Mouse (Mus musculus) G1E (cell line): ENCODE measurements around the gene Dicer1. TPM values are rescaled to one million over a fixed set of nuclear protein-coding genes. Genes with fewer than 3 reads are reported as not detected.

Experiments
- ATAC-seq: 2 replicates; pipeline ENCODE4 v1.8.0; 2016; ENCODE audit warnings: mild to moderate bottlenecking; ENCODE audit not compliant: insufficient number of reproducible peaks, poor library complexity, low FRiP score, severe bottlenecking; ENCODE audit errors: extremely low read depth
- DNase-seq: peaks from one replicate; pipeline ENCODE4 v3.0.0; 2012; ENCODE audit warnings: low spot score
- H3K27me3 ChIP-seq: 2 replicates; pipeline ENCODE4 v1.6.1; 2012; ENCODE audit warnings: mild to moderate bottlenecking, low read length, inconsistent platforms; ENCODE audit not compliant: insufficient read depth
- H3K36me3 ChIP-seq: replicated peaks from 2 replicates; pipeline ENCODE3; 2012; ENCODE audit warnings: mild to moderate bottlenecking, inconsistent platforms
- H3K4me1 ChIP-seq: 2 replicates; pipeline ENCODE4 v1.6.1; 2012; ENCODE audit warnings: low read depth, low read length, inconsistent platforms, mixed read lengths; ENCODE audit not compliant: insufficient read depth
- H3K4me3 ChIP-seq: 2 replicates; pipeline ENCODE4 v1.5.1; 2012; ENCODE audit warnings: low read depth, mild to moderate bottlenecking, inconsistent platforms, low read length, moderate library complexity, mixed read lengths
- H3K9me3 ChIP-seq: replicated peaks from 2 replicates; pipeline ENCODE4 v1.6.1; 2012; ENCODE audit warnings: inconsistent platforms
- CTCF ChIP-seq: IDR thresholded peaks from 2 replicates; pipeline ENCODE4 v1.5.1; 2012; ENCODE audit warnings: low read depth, low read length, inconsistent platforms, mixed read lengths
- GATA1 ChIP-seq: IDR thresholded peaks from 2 replicates; pipeline ENCODE4 v1.6.1; 2012; ENCODE audit warnings: borderline replicate concordance, low read length, inconsistent platforms, mixed read lengths
- GATA2 ChIP-seq: IDR thresholded peaks from 2 replicates; pipeline ENCODE4 v1.6.1; 2012; ENCODE audit warnings: low read depth, low read length, inconsistent platforms, borderline replicate concordance
- POLR2AphosphoS5 ChIP-seq: IDR thresholded peaks from 2 replicates; pipeline ENCODE4 v1.6.1; 2012; ENCODE audit warnings: low read depth, low read length, inconsistent platforms; ENCODE audit not compliant: insufficient replicate concordance
- TAL1 ChIP-seq: conservative IDR thresholded peaks from 2 replicates; pipeline ENCODE4 v1.6.1; 2012; ENCODE audit warnings: low read depth, low read length, inconsistent platforms, mixed read lengths
- polyA plus RNA-seq: library from polyadenylated mRNA; stranded (reverse); fragments of >175 nt; gene quantifications from 2 replicates; pipeline ENCODE4 v1.2.3, GENCODE M21; 2012
- total RNA-seq, 2 experiments: library from RNA; stranded (forward) in 1 of 2; stranded (reverse) in 1 of 2; fragments of 200-1000 nt in 1 of 2; fragments of >200 nt in 1 of 2; fragmentation: Nextera tagmentation in 1 of 2; gene quantifications; 2 replicates each; pipeline ENCODE4 v1.2.3; 2014 to 2017

The Dicer1 gene
- total and polyA plus RNA-seq, 3 experiments, result 16.2 to 136 (median 55.4) TPM

GRCm38 (mm10) chr12:104688870-104689269, 62.9 kb downstream of the Dicer1 start:
- Histone ChIP-seq H3K4me3 (no peak overlapping the region), H3K4me1 (no peaks in the 10 kb centered on the region; the same call in none of the 2 replicates), H3K27me3 (peaks cover 3% of the 10 kb centered on the region; the same call in 1 of the 2 replicates), H3K9me3 (no peaks in the 10 kb centered on the region), H3K36me3 (peaks cover 69% of the 10 kb centered on the region)
- DNase-seq, result no peak
- ATAC-seq, result no peak
- no peak for TF ChIP-seq POLR2AphosphoS5
- TF ChIP-seq GATA2, result no peak
- no peak for TF ChIP-seq TAL1
- TF ChIP-seq GATA1, result no peak
- no peak for TF ChIP-seq CTCF

- H3K27me3 ChIP-seq, result peaks cover 3% of the 10 kb centered on the region; the same call in 1 of the 2 replicates
- peaks cover 25% of the 10 kb centered on the region for H3K36me3 ChIP-seq
- DNase-seq (no peak), ATAC-seq (no peak)
- H3K9me3 ChIP-seq, result no peaks in the 10 kb centered on the region
- H3K4me1 ChIP-seq, result no peaks in the 10 kb centered on the region
- no peak for TF ChIP-seq TAL1
- TF ChIP-seq GATA2, result no peak
- no peak for TF ChIP-seq POLR2AphosphoS5
- no peak for TF ChIP-seq CTCF
- TF ChIP-seq GATA1, result no peak
- H3K4me3 ChIP-seq, result no peak overlapping the region
These were observed 67.3 kb downstream of the Dicer1 start for GRCm38 (mm10) chr12:104684411-104684931.

GRCm38 (mm10) chr12:104679819-104680132, 72.0 kb downstream of the Dicer1 start:
- no peak for TF ChIP-seq TAL1
- no peak for TF ChIP-seq CTCF
- no peak for TF ChIP-seq GATA2
- TF ChIP-seq POLR2AphosphoS5, result no peak
- no peak for TF ChIP-seq GATA1
- H3K4me3 ChIP-seq, result no peak overlapping the region
- ATAC-seq, result no peak
- H3K4me1 ChIP-seq, result peaks cover 5% of the 10 kb centered on the region
- H3K36me3 ChIP-seq, result no peaks in the 10 kb centered on the region
- H3K27me3 ChIP-seq, result peaks cover 3% of the 10 kb centered on the region; the same call in 1 of the 2 replicates
- no peak for DNase-seq
- peaks cover 25% of the 10 kb centered on the region for H3K9me3 ChIP-seq

GRCm38 (mm10) chr12:104679121-104679818, 72.5 kb downstream of the Dicer1 start:
- peaks cover 26% of the 10 kb centered on the region for H3K9me3 ChIP-seq
- no peak for DNase-seq
- H3K4me1 ChIP-seq, result peaks cover 5% of the 10 kb centered on the region
- H3K27me3 ChIP-seq, result no peaks in the 10 kb centered on the region
- no peak overlapping the region for H3K4me3 ChIP-seq
- no peak for ATAC-seq
- no peaks in the 10 kb centered on the region for H3K36me3 ChIP-seq
- TF ChIP-seq GATA2, result no peak
- no peak for TF ChIP-seq GATA1
- no peak for TF ChIP-seq CTCF
- no peak for TF ChIP-seq POLR2AphosphoS5
- no peak for TF ChIP-seq TAL1

DNA sequence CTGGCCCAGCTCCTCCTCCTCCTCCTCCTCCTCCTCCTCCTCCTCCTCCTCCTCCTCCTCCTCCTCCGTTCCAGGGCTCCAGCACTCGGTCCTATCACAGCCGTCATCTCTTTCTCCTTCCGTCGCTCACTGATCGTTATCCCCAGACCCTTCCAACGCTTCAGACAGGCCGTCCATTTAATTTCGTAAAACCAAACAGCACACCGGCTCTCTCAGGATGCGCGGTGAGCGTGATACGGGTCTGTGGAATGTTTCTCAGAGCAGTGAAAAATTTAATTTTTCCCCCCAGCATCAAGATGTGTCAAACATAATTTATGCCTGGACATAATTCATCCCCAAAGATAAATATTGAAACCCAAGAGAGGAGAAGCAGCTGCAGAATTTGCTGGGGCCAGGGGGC, 73.3 kb downstream of the Dicer1 start:
- Histone ChIP-seq H3K36me3 (no peaks in the 10 kb centered on the region), H3K4me1 (peaks cover 5% of the 10 kb centered on the region), H3K9me3 (peaks cover 28% of the 10 kb centered on the region), H3K4me3 (no peak overlapping the region), H3K27me3 (no peaks in the 10 kb centered on the region)
- TF ChIP-seq POLR2AphosphoS5 (no peak), CTCF (no peak), GATA2 (no peak), GATA1 (no peak), TAL1 (no peak)
- ATAC-seq (no peak), DNase-seq (no peak)

DNA sequence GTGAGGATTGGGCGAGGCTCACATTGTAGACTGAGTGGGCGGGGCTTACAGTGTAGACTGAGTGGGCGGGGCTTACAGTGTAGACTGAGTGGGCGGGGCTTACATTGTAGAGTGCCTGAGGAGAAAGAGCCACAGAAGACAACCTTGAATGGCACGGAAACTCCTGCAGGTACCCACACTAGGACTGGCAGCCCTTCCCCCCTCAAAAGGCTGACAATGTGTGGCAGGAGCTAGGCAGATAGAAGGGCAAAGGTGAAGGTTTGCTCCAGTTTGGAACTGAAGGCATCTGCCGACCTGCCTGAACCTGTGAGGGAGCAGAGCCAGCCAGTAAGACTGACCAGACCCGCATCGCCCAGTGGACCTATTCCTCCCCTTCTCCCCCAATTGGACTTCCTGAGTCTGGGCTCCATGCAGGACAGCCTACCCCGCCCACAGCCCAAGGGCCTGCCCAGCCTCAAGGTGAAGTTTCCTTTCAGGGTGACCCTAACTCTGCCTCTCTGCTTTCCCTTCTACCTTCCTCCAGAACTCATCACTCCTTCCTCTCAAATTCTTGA, 74.3 kb downstream of the Dicer1 start:
- Histone ChIP-seq H3K4me3 (no peak overlapping the region), H3K27me3 (no peaks in the 10 kb centered on the region), H3K36me3 (no peaks in the 10 kb centered on the region), H3K4me1 (peaks cover 5% of the 10 kb centered on the region), H3K9me3 (peaks cover 34% of the 10 kb centered on the region)
- ATAC-seq, result no peak
- DNase-seq, result no peak
- no peak for TF ChIP-seq TAL1
- TF ChIP-seq POLR2AphosphoS5, result no peak
- TF ChIP-seq GATA2, result no peak

DNA sequence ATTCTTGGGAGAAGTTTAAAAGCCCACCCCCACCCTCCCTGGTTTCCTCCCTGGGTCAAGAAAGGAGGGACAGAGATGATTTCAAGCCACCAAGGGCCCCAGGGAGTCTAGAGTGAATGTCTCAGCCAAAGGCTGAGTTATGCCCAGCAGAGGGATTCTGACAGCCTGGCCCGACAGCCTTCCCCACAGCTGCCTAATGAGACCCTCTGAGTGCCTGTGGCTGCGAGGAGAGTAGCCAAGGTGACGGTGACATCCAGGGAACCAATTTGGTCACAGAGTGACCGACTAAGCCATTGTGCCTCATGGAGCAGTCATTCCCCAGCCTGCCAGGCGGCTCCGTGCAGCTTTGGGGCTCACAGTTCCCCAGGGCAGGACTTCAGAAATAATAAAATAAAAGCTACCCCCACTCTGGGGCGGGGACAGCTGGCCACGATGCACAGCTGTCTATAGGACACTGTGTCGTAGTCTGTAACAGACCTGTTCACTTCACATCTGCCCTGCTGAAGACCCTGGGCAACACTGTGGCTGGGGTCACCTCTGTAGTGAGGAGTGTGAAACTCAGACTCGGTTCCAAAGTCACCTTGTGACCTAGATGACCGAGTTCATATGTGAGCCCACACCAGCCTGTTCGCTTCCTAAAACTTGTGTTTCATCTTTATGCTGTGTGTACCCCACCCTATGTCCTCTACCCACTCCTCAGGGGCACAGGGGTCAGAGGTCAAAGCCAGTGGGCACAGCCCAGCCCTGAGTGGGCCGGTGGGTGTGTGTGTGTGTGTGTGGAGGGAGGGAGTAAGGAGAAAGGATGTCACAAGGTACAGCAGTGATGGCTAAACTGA, 75.0 kb downstream of the Dicer1 start:
- no peak for ATAC-seq

More for the DNA sequence above, 75.0 kb downstream of the Dicer1 start:
- no peak for DNase-seq
- H3K36me3 ChIP-seq, result no peaks in the 10 kb centered on the region
- H3K4me1 ChIP-seq, result peaks cover 5% of the 10 kb centered on the region
- no peak for TF ChIP-seq TAL1
- TF ChIP-seq POLR2AphosphoS5, result no peak
- TF ChIP-seq CTCF, result no peak
- no peak for TF ChIP-seq GATA1
- TF ChIP-seq GATA2, result no peak
- H3K27me3 ChIP-seq, result no peaks in the 10 kb centered on the region
- peaks cover 38% of the 10 kb centered on the region for H3K9me3 ChIP-seq
- H3K4me3 ChIP-seq, result no peak overlapping the region
